Mouse (Mus musculus): ENCODE results near the gene Gm49358.

The Gm49358 gene

GRCm38 (mm10) chr10:86778398-86779116 is 14.8 kb downstream of the Gm49358 start, which contains the start of gene Nt5dc3:
Nt5dc3 (plus strand) TSS chr10:86779005.
- DNase-seq (ENCODE audit: extremely low spot score): peak; percentile 99

DNA sequence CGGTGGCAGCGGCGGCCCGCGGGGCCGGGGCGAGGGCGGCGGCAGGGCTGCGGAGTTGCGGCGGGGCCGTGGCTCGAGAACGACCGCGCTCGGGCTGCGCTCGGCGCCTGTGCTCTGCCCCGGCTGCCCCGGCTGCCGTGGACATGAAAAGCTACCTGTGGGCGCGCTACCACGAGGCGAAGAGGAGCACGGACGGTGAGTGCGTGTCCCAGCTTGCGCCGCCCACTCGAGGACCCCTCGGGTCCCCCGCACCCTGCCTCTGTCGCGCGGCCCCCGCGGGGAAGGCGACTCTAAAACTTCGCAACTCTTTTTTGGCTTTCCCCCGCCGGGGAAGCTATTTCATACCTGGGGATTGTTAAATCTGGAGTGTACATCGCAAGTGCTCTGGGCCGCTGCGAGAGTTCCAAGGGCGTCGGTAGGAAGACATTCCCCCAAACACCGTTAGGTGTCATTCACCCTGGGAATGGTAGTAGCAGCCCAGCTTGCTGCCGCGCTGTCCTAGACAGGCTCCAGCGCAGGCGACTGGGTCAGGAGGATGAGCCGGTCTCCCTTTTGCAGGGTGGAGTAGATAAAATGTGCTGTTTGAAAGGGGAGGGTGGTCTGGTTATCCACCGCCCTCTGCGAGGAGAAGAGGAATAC is 15.5 kb downstream of the Gm49358 start:
- peak; percentile 43 for DNase-seq (ENCODE audit: extremely low spot score)

DNA sequence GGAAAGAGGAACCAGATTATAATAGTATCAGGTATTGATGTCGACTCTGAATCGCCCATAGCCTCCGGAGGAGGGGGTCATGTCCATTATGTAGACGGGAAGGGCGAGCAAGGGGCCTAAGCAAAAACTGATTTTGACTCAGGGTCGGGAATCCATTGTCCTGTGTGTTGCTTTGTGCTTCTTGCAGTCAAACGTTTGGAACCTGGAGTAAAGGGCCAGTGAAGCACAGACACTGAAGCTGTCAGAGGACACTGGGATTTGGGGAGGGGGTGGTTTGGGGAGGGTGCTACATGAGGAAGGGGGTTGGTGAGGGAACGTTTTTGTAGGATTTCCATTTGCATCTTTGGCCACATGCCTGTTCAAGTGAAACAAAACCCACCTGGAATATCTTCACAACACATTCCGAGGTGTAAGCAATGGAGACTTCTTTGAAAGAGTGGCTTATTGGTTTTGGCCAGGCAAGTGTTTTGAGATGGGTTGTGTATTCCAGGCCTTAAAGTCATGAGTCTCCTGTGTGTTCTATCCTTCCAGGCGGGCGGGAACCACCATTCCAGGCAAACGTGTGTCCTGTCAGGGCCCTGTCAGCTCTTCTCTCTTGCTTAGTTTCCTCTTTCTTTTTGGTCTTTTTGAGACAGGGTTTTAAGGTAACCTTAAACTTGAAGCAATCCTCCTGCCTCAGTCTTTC is 16.2 kb downstream of the Gm49358 start:
- no peak for DNase-seq (ENCODE audit: extremely low spot score)

GRCm38 (mm10) chr10:86781641-86782040 is 17.9 kb downstream of the Gm49358 start:
- DNase-seq (ENCODE audit: extremely low spot score): no peak

- no peak for DNase-seq (ENCODE audit: extremely low spot score)
Measured at GRCm38 (mm10) chr10:86782656-86783055, 18.9 kb downstream of the Gm49358 start.

GRCm38 (mm10) chr10:86783561-86783960 is 19.8 kb downstream of the Gm49358 start:
- no peak for DNase-seq (ENCODE audit: extremely low spot score)

- no peak for DNase-seq (ENCODE audit: extremely low spot score)
Measured at GRCm38 (mm10) chr10:86784126-86784675, 20.4 kb downstream of the Gm49358 start.

GRCm38 (mm10) chr10:86785396-86785795 is 21.6 kb downstream of the Gm49358 start:
- no peak for DNase-seq (ENCODE audit: extremely low spot score)

GRCm38 (mm10) chr10:86786083-86786482 is 22.3 kb downstream of the Gm49358 start:
- DNase-seq (ENCODE audit: extremely low spot score): no peak

- DNase-seq (ENCODE audit: extremely low spot score): no peak
Measured at GRCm38 (mm10) chr10:86788193-86788592, 24.4 kb downstream of the Gm49358 start.

DNA sequence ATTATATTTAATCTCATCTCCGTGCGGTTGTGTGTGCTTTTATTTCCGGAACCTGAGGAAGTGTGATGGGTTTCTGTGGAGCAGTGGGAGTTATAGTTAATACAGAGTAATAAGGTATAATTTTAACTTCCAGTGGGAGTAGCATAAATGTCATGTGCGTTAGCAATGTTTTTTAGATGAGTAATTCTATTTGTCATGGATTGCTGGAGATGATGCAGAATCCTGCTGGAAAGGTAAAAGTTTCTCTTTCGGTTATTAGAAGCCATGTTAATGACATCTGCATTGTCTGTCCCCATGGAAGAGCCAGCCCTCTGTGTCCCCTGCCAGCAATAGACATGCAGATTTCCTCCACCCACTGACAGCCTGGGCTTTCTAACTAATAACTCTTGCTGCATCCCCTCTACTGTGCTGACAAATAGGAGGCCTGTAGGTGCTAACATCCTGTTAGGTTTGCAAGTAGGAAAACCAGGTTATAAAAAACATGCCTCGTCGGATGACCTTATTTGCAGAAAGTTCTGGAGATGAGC is 25.4 kb downstream of the Gm49358 start:
- DNase-seq (ENCODE audit: extremely low spot score): no peak

DNA sequence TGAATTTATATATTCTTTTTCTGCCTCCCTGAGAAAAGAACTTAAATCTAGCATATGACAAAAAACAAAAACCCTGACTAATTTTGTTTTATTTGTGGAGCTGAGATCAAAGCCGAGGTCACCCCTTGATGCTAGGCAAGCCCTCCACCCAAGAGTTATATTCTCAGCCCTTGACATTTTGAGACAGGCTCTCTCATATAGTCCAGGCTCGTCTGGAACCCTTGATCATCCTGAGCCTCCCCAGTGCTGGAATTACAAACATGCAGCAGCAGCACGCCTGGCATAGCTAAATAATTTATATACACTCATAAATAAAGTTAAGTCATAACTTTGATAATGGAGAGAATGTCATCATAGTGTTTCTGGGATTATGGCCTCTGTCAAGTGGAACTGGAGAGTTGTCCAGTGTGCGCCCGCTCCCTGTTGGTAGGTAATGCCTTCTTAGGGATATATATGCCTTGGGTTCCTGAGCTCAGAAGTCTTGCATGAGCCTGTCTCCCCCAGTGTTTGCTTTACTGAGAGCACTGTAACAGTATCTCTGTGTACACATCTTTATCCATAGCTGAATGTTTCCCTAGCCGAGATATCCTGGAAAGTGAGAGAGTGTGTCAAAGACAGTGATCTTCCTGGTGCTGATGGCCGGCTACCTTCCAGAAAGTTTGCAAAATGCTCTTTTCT is 27.9 kb downstream of the Gm49358 start:
- no peak for DNase-seq (ENCODE audit: extremely low spot score)

GRCm38 (mm10) chr10:86793509-86793951 is 29.8 kb downstream of the Gm49358 start:
- DNase-seq (ENCODE audit: extremely low spot score): no peak

DNA sequence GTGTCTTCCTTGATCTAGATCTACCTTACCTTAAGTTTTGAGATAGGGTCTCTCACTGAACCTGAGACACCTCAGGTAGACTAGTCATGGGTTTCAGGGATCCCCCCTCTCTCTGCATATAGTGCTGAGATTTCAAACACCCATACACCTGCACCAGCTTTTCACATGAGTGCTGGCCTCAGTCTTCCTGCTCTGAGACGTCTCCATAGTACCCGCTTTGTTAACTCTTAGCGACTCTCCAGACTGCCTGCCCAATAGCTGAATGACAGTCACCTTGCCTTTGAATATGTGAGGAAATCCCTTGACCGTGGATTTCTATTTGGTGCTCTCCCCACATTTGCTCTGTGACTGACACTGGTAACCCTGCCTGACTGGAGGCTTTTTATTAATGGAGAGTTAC is 30.4 kb downstream of the Gm49358 start:
- no peak for DNase-seq (ENCODE audit: extremely low spot score)

- DNase-seq (ENCODE audit: extremely low spot score): no peak
Measured at GRCm38 (mm10) chr10:86794794-86795535, 31.2 kb downstream of the Gm49358 start.

DNA sequence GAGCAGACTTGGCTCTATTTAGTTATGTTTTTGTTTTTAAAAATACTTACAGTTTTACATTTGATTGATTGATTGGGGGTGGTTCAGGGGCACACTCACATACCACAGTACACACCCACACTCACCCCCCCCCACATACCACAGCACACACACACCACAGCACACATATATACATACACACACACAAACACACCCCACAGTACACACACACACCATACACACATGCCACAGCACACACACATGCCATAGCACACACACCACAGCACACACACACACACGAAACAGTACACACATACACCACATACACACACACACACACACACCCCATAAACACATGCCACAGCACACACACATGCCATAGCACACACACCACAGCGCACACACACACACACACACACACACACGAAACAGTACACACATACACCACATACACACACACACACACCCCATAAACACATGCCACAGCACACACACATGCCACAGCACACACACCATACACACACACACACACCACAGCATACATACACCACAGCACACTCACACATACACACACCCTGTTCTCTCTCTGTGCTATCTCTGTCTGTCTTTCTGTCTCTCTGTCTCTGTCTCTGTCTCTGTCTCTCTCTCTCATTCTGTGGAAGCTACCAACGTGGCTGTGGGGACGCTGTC is 32.4 kb downstream of the Gm49358 start:
- DNase-seq (ENCODE audit: extremely low spot score): no peak

- DNase-seq (ENCODE audit: extremely low spot score): no peak
Measured at GRCm38 (mm10) chr10:86807362-86807761, 43.6 kb downstream of the Gm49358 start.

DNA sequence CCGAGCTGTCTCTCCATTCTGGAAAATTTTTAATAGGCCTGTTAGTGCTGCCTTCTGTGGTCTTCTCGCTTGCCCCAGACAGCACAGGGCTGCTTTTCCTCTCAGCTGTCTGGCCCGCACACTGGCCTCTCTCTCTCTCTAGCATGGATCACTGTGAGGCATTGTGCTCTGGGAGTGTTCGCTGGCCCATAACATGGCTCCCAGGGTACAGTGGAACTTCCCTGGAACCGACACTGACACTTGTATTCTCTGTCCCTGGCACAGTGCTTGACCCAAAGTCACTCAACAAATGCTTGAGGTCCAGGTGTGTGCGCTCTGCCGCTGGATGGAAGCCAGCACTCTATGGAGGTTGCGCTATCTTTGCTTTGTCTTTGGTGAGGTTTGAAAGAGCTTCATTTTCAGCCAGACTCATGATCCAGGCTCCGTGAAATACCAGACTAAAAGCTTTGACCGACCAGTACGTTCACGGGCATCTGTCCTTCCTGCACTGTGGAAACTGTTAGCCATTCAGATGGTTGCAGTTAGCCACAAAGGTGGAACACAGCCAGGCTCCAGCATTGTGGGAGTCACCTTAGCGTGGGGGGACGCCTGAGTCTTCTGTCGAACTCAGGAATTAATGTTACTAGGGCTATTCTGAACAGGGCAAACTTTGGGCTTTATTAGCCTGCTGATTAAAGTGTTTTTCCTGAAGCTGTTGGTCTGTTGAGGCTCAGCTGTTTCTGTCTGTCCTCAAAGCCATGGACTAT is 44.4 kb downstream of the Gm49358 start:
- no peak for DNase-seq (ENCODE audit: extremely low spot score)

DNA sequence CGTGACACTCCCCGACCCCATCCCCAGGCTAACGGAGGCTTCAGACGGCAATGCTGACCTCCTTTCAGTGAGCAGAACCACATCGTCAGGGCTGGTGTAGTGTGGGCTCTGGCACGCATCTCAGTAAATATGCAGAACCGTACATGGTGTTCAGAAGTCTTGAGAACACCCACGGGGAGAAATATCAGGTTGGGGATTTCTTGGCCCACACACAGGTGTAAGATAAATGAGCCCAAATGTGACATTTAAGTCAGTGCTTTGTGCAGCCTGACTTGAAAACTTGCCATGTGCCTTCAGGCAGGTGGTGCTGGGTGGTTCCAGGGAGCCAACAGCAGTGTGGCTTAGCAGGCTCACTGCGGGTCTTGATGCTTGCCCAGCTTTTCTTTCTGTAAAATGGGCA is 46.2 kb downstream of the Gm49358 start:
- DNase-seq (ENCODE audit: extremely low spot score): no peak

DNA sequence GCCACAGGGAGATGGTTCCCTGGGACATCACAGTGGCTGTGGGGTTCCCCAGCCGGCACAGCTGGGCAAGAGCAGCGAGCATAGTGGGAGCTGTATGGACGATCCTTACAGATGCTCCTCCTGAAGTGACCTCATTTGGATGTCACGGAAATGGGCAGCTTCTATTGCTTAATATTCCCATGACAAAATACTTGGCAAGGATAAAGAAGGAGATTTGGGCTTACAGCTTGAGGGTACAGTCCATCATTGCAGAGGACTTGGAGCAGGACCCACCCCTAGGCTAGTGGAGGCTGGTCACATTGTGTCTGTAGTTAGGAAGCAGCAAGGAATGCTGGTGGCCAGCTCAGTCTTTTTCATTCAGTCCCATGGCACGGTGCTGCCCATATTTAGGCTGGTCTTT is 46.8 kb downstream of the Gm49358 start:
- DNase-seq (ENCODE audit: extremely low spot score): no peak

All from embryo, embryonic 9.5 days (tissue).